ENCODE assay signal across 9 mouse cellular contexts in the genomic region with DNA sequence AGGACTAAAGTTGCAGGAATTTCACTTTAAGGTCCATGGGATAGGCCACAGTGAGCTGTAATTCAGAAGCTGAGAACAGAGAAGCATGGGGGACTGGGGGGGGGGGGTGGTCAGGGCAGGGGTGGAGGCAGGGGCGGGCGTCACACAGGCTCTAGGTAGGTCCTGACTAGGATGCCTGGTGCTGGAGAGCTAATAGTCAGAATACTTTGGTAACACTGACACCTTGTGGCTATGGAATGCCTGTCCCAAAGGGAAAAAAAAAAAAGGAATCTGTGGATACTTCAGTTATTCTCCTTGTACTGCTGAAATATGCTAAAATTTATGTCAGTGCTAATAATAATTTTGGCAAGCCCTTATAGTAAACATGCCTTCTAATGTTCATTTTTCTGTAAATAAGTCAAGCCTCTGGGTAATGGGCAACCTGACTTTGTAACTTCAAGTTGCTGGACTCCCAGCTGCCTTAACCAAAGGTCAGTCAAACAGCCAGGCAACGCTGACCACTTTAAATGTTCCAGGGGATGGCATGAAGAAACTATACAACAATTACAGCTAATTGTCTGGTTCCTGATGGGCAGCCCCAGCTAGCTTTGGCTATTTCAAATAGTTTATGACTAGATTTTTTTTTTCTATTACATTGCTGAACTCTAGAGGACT. TPM values are rescaled to one million over a fixed set of nuclear protein-coding genes. Genes with fewer than 3 reads are reported as not detected.
DNase-seq lines count a peak whose midpoint lies in the region; ATAC-seq and TF ChIP-seq lines count a peak whose summit lies in the region.
"Had no signal": no experiment of that assay in that cellular context is flagged by ENCODE, and none has a peak within 500 bp of the region (broad histone marks: within the 10 kb centered on the region; RNA-seq: fewer than 3 reads in every experiment).

No protein-coding gene starts in this region.

- peak overlapping the region; percentile 72 for H3K27ac ChIP-seq in forebrain, embryonic 11.5 days (ENCODE audit: low read depth, low read length)
- H3K27ac ChIP-seq in midbrain, embryonic 13.5 days = 0 out of 2 replicates have a peak overlapping the region, but pooled peaks have one; percentile 39
- H3K27ac ChIP-seq: heart, embryonic 13.5 days had no signal

- WGBS in forebrain, embryonic 11.5 days = 27% methylated on average over 3 of the region's 3 CpGs
- WGBS in midbrain, embryonic 13.5 days = 25% methylated on average over 3 of the region's 3 CpGs

- no peak overlapping the region for H3K4me3 ChIP-seq in G1E (ENCODE audit: low read depth, low read length)
- no peak overlapping the region for H3K4me3 ChIP-seq in forebrain, embryonic 11.5 days (ENCODE audit: low read depth, low read length)
- H3K4me3 ChIP-seq in midbrain, embryonic 13.5 days (replicated peaks) = no peak overlapping the region
- H3K4me3 ChIP-seq: heart, embryonic 13.5 days had no signal

- ATAC-seq in G1E (ENCODE audit: extremely low read depth, insufficient number of reproducible peaks, low FRiP score, poor library complexity, severe bottlenecking) = no peak
- ATAC-seq in forebrain, embryonic 11.5 days (replicated peaks; ENCODE audit: low FRiP score) = peak; percentile 47
- peak; percentile 72 for ATAC-seq in midbrain, embryonic 13.5 days

- H3K4me1 ChIP-seq in G1E (ENCODE audit: insufficient read depth, low read depth, low read length) = peaks cover 2% of the 10 kb centered on the region; the same call in 1 of the 2 replicates
- peaks cover 10% of the 10 kb centered on the region; the same call in 1 of the 2 replicates for H3K4me1 ChIP-seq in forebrain, embryonic 11.5 days (replicated peaks; ENCODE audit: control insufficient read depth, insufficient read depth, low read length)
- peaks cover 19% of the 10 kb centered on the region for H3K4me1 ChIP-seq in midbrain, embryonic 13.5 days (replicated peaks)
- H3K4me1 ChIP-seq: heart, embryonic 13.5 days had no signal

- peaks cover 91% of the 10 kb centered on the region for H3K36me3 ChIP-seq in G1E (replicated peaks)
- no peaks in the 10 kb centered on the region; the same call in 1 of the 2 replicates for H3K36me3 ChIP-seq in forebrain, embryonic 11.5 days (ENCODE audit: control insufficient read depth, insufficient read depth, low read length)
- peaks cover 26% of the 10 kb centered on the region for H3K36me3 ChIP-seq in midbrain, embryonic 13.5 days

- TF ChIP-seq CTCF in G1E (IDR thresholded peaks at IDR 0.05; ENCODE audit: low read depth, low read length) = no peak

- H3K9ac ChIP-seq in forebrain, embryonic 11.5 days (ENCODE audit: low read length) = no peak overlapping the region
- H3K9ac ChIP-seq in midbrain, embryonic 13.5 days (replicated peaks) = no peak overlapping the region
- H3K9ac ChIP-seq: heart, embryonic 13.5 days had no signal

- H3K4me2 ChIP-seq in forebrain, embryonic 11.5 days (ENCODE audit: low read depth, low read length, severe bottlenecking) = no peak overlapping the region
- H3K4me2 ChIP-seq in midbrain, embryonic 13.5 days (replicated peaks) = no peak overlapping the region
- H3K4me2 ChIP-seq: heart, embryonic 13.5 days had no signal

- H3K9me3 ChIP-seq in G1E (replicated peaks) = no peaks in the 10 kb centered on the region
- H3K9me3 ChIP-seq in forebrain, embryonic 11.5 days (ENCODE audit: control insufficient read depth, low read length) = no peaks in the 10 kb centered on the region
- no peaks in the 10 kb centered on the region for H3K9me3 ChIP-seq in midbrain, embryonic 13.5 days
- H3K9me3 ChIP-seq: heart, embryonic 13.5 days had no signal

- peak; percentile 51 for DNase-seq in adrenal gland, postnatal 14 days
- DNase-seq in adrenal gland, postnatal 25 days = no peak
- peak; percentile 9 for DNase-seq in G1E (ENCODE audit: low spot score)
- no peak for DNase-seq in forebrain, embryonic 11.5 days (ENCODE audit: low spot score)
- DNase-seq in kidney, postnatal 25 days = peak; percentile 35 to 57
- no peak for DNase-seq in natural killer cell, adult 2 months (ENCODE audit: low spot score in 2 of 2)
- no peak for DNase-seq in adrenal gland, postnatal 4 days (ENCODE audit: low spot score in 2 of 2)

- no peaks in the 10 kb centered on the region for H3K27me3 ChIP-seq in G1E (ENCODE audit: insufficient read depth, low read length)
- no peaks in the 10 kb centered on the region for H3K27me3 ChIP-seq in forebrain, embryonic 11.5 days (ENCODE audit: control insufficient read depth, insufficient read depth, low read length)
- H3K27me3 ChIP-seq in midbrain, embryonic 13.5 days = no peaks in the 10 kb centered on the region
- H3K27me3 ChIP-seq: heart, embryonic 13.5 days had no signal

RNA-seq across cellular contexts. Expression of a gene that starts 9.6 kb away (rescaled TPM):
- 23.2 and 25.2 TPM in 2 replicates for total RNA-seq in adrenal gland, postnatal 14 days (2021)
- total RNA-seq in adrenal gland, postnatal 25 days (2021) = 20.0 and 27.3 TPM in 2 replicates
- total RNA-seq in G1E (2014; fragmentation: Nextera tagmentation) = 32.7 and 39.1 TPM in 2 replicates
- total RNA-seq in G1E (2017) = 53.4 and 68.1 TPM in 2 replicates
- 84.2 and 91.5 TPM in 2 replicates for polyA plus RNA-seq in G1E (2012)
- 104 and 113 TPM in 2 replicates for polyA plus RNA-seq in forebrain, embryonic 11.5 days (2014; fragmentation: Nextera tagmentation; extraction: Ambion mirVana)
- 86.4 and 88.0 TPM in 2 replicates for polyA plus RNA-seq in midbrain, embryonic 13.5 days (2015; fragmentation: Nextera tagmentation; extraction: Ambion mirVana)
- 10 to 100 TPM; 34.9 to 35.8 TPM for total RNA-seq in adrenal gland, postnatal 4 days (2021)

RNA-seq across cellular contexts. Expression of a gene that starts 33.7 kb away (rescaled TPM):
- 118 and 121 TPM in 2 replicates for total RNA-seq in adrenal gland, postnatal 14 days (2021)
- 138 and 153 TPM in 2 replicates for total RNA-seq in adrenal gland, postnatal 25 days (2021)
- total RNA-seq in G1E (2014; fragmentation: Nextera tagmentation) (58.0 and 62.1 TPM in 2 replicates), G1E (2017) (33.6 and 42.1 TPM in 2 replicates)
- 6.2 and 7.0 TPM in 2 replicates for polyA plus RNA-seq in G1E (2012)
- 89.2 and 91.3 TPM in 2 replicates for polyA plus RNA-seq in forebrain, embryonic 11.5 days (2014; fragmentation: Nextera tagmentation; extraction: Ambion mirVana)
- 69.9 and 79.9 TPM in 2 replicates for polyA plus RNA-seq in midbrain, embryonic 13.5 days (2015; fragmentation: Nextera tagmentation; extraction: Ambion mirVana)
- total RNA-seq in adrenal gland, postnatal 4 days (2021) = 100 to 1,000 TPM; 119 to 127 TPM

RNA-seq across cellular contexts. Expression of a gene that starts 33.8 kb away (rescaled TPM):
- 5.9 and 7.3 TPM in 2 replicates for total RNA-seq in adrenal gland, postnatal 14 days (2021)
- total RNA-seq in adrenal gland, postnatal 25 days (2021) = 7.6 and 10.7 TPM in 2 replicates
- 6.8 and 11.7 TPM in 2 replicates for total RNA-seq in G1E (2014; fragmentation: Nextera tagmentation)
- total RNA-seq in G1E (2017) = 7.7 and 8.1 TPM in 2 replicates
- polyA plus RNA-seq in G1E (2012) = 5.0 and 5.3 TPM in 2 replicates
- polyA plus RNA-seq in forebrain, embryonic 11.5 days (2014; fragmentation: Nextera tagmentation; extraction: Ambion mirVana) = 17.1 and 17.3 TPM in 2 replicates
- 6.7 and 6.9 TPM in 2 replicates for polyA plus RNA-seq in midbrain, embryonic 13.5 days (2015; fragmentation: Nextera tagmentation; extraction: Ambion mirVana)
- 10 to 100 TPM in 1 of 2 experiments, 1 to 10 TPM in 1; 6.8 to 10.2 TPM for total RNA-seq in adrenal gland, postnatal 4 days (2021)

RNA-seq across cellular contexts. Expression of a gene that starts 44.6 kb away (rescaled TPM):
- total RNA-seq in adrenal gland, postnatal 14 days (2021) = 78.2 and 82.8 TPM in 2 replicates
- 46.6 and 57.8 TPM in 2 replicates for total RNA-seq in adrenal gland, postnatal 25 days (2021)
- total RNA-seq in G1E (2014; fragmentation: Nextera tagmentation) = 11.9 and 13.5 TPM in 2 replicates
- 31.1 and 39.2 TPM in 2 replicates for total RNA-seq in G1E (2017)
- 8.4 and 11.4 TPM in 2 replicates for polyA plus RNA-seq in G1E (2012)
- polyA plus RNA-seq in forebrain, embryonic 11.5 days (2014; fragmentation: Nextera tagmentation; extraction: Ambion mirVana) = 45.5 and 49.2 TPM in 2 replicates
- 48.4 and 49.2 TPM in 2 replicates for polyA plus RNA-seq in midbrain, embryonic 13.5 days (2015; fragmentation: Nextera tagmentation; extraction: Ambion mirVana)
- 10 to 100 TPM; 59.5 to 63.5 TPM for total RNA-seq in adrenal gland, postnatal 4 days (2021)

RNA-seq across cellular contexts. Expression of a gene that starts 47.2 kb away (rescaled TPM):
- total RNA-seq in adrenal gland, postnatal 14 days (2021) = 32.7 and 36.9 TPM in 2 replicates
- 31.0 and 39.8 TPM in 2 replicates for total RNA-seq in adrenal gland, postnatal 25 days (2021)
- 10.6 and 21.8 TPM in 2 replicates for total RNA-seq in G1E (2014; fragmentation: Nextera tagmentation)
- total RNA-seq in G1E (2017) = 19.6 and 24.4 TPM in 2 replicates
- polyA plus RNA-seq in G1E (2012) = 26.1 and 29.0 TPM in 2 replicates
- 13.3 and 14.4 TPM in 2 replicates for polyA plus RNA-seq in forebrain, embryonic 11.5 days (2014; fragmentation: Nextera tagmentation; extraction: Ambion mirVana)
- 7.8 and 8.3 TPM in 2 replicates for polyA plus RNA-seq in midbrain, embryonic 13.5 days (2015; fragmentation: Nextera tagmentation; extraction: Ambion mirVana)
- total RNA-seq in adrenal gland, postnatal 4 days (2021) = 10 to 100 TPM; 31.1 to 38.5 TPM

Comparison
In these comparisons a context has a peak if more than half of its experiments do, and no peak if none do; other contexts are left out.
1. DNase-seq: peak in adrenal gland, postnatal 14 days (single experiment), G1E (single experiment) and kidney, postnatal 25 days (2 of 2); none in adrenal gland, postnatal 25 days (single experiment), forebrain, embryonic 11.5 days (single experiment), natural killer cell, adult 2 months (0 of 2) and adrenal gland, postnatal 4 days (0 of 2).